Mouse (Mus musculus) CD4-positive, CD25-positive, alpha-beta regulatory T cell (primary cell): ENCODE results near the gene Cyp2j7. TPM values are rescaled to one million over a fixed set of nuclear protein-coding genes. Genes with fewer than 3 reads are reported as not detected.

ENCODE experiments used
- polyA plus RNA-seq: library from polyadenylated mRNA; unstranded; fragments of 100-300 nt; shearing (Covaris generic); gene quantifications from one replicate; pipeline ENCODE4 v1.2.1, GENCODE M21; 2017

Cyp2j7 gene
- not detected for polyA plus RNA-seq

DNA sequence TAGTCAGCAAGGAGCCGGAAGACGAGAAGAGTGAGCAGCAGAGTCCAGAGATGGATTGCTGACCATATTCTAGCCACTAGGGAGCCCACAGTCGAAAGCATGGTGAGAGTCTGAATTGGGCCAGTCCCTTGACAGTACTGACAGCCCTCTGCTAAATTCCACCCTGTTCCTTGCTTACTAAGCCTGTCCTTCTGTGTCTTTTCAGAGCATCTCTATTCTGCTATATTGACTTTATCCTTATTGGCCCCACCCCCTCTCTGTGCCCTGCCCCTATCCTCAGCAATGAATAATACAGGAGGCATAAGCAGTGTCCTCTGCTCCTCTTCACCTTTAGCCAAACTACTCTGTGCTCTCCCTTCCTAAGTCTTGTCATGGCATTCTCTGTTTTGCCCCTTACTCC, at the start of gene Cyp2j7:
Cyp2j7 (minus strand) TSS at position 101 of the 400 bp plus-strand sequence.

Other genes with a start within 250 kb of the Cyp2j7 start
- gene Cyp2j13, start 159.1 kb downstream of the Cyp2j7 start, polyA plus RNA-seq = not detected
- not detected for gene Cyp2j12, start 95.5 kb downstream of the Cyp2j7 start, polyA plus RNA-seq
- not detected for gene Cyp2j11, start 112.0 kb upstream of the Cyp2j7 start, polyA plus RNA-seq